Mouse (Mus musculus): ENCODE measurements around the gene Slc2a2.

Gene Slc2a2

DNA sequence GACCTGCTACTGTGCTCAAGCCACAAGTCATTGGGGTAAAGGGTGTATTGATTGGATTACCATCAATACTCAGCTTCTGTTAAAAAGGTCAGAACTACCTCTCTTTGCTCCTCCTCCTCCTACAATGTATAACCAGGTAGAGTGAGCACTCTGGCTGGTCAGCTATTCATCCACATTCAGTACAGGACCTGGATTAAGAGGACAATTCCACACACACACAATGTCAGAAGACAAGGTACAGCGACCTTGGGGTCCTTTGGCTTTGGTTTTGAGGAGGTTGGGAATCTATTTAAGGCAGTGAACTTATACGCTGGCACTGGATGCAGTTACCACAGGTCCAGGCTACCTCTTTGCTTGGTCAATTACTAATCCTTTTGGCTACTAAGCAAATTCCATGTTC lies at the start of gene Slc2a2:
Gene Slc2a2, plus strand, starts transcription at position 107 of the 400 bp plus-strand sequence.
- DNase-seq (ENCODE audit: low spot score in 2 of 2): no peak

DNA sequence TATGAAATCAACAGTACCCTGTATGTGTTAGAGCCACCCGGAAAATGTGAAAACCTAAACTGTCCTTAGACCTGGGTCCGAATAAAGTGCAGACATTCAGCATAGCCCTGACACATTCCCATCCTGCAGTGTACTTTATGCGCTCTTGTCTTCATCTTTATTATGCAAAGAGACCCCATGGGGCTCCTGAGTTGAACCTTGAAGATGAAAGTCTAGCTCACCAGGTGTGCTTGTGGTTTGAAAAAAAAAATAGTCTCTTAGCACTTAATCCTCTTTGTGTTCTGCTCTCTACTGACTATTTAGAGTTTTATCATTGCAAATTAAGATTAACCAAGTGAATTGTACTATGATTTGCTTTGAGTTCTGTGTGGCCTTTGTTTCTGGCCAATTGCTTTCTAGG lies 45.1 kb upstream of the Slc2a2 start:
- no peak for DNase-seq (ENCODE audit: low spot score in 2 of 2)

DNA sequence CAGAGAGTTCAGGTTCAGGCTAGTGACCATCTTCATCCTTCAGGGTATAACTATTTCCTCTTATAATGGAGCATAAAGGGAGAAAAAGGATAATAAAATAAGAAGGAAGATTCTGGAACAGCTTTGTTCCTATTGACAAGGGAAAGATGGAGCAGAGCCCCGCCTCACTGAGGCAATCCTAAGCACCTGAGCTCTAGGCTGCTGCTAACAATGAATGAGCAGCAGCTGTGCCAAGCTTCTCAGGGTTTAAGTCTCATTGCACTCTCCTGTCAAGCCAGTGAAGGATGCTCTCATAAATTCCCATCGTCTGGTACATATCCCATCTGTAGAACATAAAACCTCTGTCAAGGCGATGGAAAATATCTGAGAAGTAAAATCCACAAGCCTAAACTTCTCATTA lies 44.7 kb upstream of the Slc2a2 start:
- no peak for DNase-seq (ENCODE audit: low spot score in 2 of 2)

- no peak for DNase-seq (ENCODE audit: low spot score in 2 of 2)
Measured at GRCm38 (mm10) chr3:28654740-28655139, 43.0 kb upstream of the Slc2a2 start.

DNA sequence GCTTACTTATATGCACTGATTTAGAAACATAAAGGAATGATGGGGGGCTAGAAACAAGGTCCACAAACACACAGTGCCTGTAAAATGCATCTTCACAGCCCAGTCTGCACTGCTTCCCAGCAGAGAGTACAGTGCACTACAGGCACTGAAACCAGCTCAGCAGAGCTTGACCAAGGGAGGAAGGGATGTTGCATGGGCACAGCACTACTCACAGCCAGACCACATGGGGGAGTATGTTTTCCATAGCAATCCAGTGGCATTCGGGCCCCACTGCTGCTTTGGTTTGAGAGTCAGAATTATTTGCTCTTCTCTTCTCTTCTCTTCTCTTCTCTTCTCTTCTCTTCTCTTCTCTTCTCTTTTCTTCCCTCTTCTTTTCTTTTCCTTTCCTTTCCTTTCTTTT lies 39.4 kb upstream of the Slc2a2 start:
- no peak for DNase-seq (ENCODE audit: low spot score in 2 of 2)

DNA sequence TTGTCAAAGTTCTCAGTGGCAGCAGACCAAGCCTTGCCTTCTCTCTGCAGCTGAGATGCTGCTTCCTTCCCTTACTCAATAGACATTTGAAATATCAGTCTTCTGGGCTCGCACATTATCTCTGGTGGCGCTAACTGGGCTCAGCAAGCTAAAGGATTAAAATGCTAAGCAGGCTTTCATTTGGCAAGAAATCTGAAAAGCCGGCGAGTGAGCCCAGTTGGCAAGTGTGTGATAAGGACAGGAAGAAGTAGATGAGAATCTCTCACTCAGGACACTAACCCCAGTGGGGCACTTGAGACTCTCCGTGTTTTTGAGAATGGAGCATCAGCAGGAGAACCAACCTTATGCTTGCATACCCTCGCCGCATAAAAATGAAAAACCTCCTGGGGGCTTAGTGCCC lies 16.9 kb upstream of the Slc2a2 start:
- no peak for DNase-seq (ENCODE audit: low spot score in 2 of 2)

- no peak for DNase-seq (ENCODE audit: low spot score in 2 of 2)
Measured at GRCm38 (mm10) chr3:28681866-28682265, 15.8 kb upstream of the Slc2a2 start.

DNA sequence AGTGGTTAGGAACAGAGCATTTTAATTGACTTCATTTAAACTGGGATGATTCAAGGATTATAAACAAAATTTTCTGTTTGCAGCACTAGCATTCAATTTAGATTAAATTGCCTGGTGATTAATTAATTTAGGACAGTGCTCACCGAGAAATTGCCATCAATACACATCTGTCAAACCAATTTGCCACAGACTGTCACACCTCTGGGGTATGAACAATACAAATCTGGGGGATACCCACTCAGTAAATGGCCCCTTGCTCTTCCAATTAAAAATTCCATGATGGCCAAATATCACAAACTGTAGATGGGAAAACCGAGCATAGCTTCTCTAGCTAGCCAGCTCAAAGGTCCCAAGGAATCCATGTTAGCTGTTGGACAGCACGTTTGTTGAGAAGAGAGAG lies 15.3 kb upstream of the Slc2a2 start:
- DNase-seq (ENCODE audit: low spot score in 2 of 2): no peak

DNA sequence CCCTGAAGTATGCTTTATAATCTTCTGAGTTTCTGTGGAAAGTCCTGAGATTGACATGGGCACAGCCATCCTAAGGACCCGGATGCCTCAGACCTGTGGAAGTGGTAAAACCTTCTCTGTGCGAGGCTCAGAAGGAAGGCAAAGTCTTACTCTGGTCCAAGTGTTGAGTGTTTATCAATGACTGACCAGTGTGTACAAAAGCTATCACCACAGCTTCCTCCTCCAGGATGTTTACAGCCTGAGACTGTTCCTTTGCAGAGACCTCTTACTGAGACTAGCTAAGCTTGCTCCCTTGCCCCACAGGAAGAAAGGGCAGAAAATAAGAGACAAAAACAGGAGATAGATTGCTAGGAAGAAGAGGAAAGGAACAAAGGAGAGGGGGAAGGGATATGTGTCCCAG lies 12.2 kb upstream of the Slc2a2 start:
- no peak for DNase-seq (ENCODE audit: low spot score in 2 of 2)

GRCm38 (mm10) chr3:28694811-28695210 lies 2.9 kb upstream of the Slc2a2 start:
- DNase-seq (ENCODE audit: low spot score in 2 of 2): no peak

GRCm38 (mm10) chr3:28695608-28696007 lies 2.1 kb upstream of the Slc2a2 start:
- DNase-seq (ENCODE audit: low spot score in 2 of 2): no peak

GRCm38 (mm10) chr3:28696162-28696561 lies 1.5 kb upstream of the Slc2a2 start:
- DNase-seq (ENCODE audit: low spot score in 2 of 2): no peak

GRCm38 (mm10) chr3:28699601-28700000 lies 1.9 kb downstream of the Slc2a2 start:
- no peak for DNase-seq (ENCODE audit: low spot score in 2 of 2)

- no peak for DNase-seq (ENCODE audit: low spot score in 2 of 2)
Measured at GRCm38 (mm10) chr3:28705522-28706137, 7.9 kb downstream of the Slc2a2 start.

GRCm38 (mm10) chr3:28706736-28707135 lies 9.0 kb downstream of the Slc2a2 start:
- no peak for DNase-seq (ENCODE audit: low spot score in 2 of 2)

DNA sequence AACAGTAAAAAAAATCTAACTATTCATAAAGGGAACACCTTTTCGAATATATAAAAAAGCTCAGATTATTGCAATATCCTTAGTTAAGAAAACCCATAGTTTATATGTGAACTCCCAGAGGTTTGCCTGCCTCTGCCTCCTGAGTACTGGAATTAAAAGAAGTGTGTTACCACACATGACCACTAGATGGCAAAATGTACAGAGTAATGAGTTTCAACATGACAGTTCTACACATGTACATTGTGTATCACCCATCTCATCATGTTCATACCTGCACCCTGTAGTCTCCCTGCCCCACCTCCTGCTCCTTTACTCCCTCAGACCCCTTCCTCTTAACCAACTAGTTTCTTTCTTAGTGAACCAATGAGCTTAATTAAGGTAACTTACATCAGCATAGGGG lies 12.0 kb downstream of the Slc2a2 start:
- no peak for DNase-seq (ENCODE audit: low spot score in 2 of 2)

- DNase-seq (ENCODE audit: low spot score in 2 of 2): no peak
Measured at GRCm38 (mm10) chr3:28713913-28714698, 16.4 kb downstream of the Slc2a2 start.

GRCm38 (mm10) chr3:28718521-28718920 lies 20.8 kb downstream of the Slc2a2 start:
- no peak for DNase-seq (ENCODE audit: low spot score in 2 of 2)

DNA sequence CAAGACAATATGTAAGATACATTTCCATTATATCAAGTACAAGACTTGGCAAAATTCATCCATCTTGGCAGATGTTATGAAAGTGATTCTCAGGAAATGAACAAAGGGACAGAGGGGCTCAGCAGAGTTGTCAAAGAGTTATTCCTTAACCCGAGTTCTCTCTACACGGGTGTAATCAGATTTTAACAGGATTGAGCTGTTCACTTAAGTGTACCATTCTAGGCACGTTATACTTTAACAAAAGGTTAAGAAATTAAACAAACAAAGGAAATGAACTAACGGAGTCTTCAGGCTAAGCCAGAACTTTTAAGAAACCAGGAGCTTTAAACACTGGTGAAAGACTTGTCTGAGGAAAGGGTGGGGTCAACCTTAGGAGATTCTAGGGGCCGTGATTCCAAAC lies 23.5 kb downstream of the Slc2a2 start:
- no peak for DNase-seq (ENCODE audit: low spot score in 2 of 2)

DNA sequence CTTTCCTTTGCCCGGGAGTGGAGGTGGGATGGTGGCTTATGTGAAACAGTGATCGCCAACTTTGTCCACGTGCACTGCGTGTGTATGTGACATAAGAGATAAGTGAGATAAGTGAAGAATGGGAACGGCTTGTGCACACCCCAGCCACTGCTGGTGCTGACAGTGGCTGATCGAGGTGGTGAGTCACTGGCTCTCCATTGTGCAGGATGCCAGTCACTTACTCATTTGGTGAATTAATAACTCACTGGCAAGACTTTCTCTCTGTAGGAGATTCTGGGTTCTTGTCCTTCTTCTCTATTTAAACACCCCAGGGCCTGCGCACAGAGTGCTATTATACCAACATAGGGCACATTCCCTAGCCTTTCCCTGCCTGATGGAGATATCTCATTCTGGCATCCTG lies 24.1 kb downstream of the Slc2a2 start:
- peak; percentile 13 to 18 for DNase-seq (ENCODE audit: low spot score in 2 of 2)

- DNase-seq (ENCODE audit: low spot score in 2 of 2): no peak
Measured at GRCm38 (mm10) chr3:28722531-28722930, 24.8 kb downstream of the Slc2a2 start.

- DNase-seq (ENCODE audit: low spot score in 2 of 2): no peak
Measured at GRCm38 (mm10) chr3:28723534-28723933, 25.8 kb downstream of the Slc2a2 start.

DNA sequence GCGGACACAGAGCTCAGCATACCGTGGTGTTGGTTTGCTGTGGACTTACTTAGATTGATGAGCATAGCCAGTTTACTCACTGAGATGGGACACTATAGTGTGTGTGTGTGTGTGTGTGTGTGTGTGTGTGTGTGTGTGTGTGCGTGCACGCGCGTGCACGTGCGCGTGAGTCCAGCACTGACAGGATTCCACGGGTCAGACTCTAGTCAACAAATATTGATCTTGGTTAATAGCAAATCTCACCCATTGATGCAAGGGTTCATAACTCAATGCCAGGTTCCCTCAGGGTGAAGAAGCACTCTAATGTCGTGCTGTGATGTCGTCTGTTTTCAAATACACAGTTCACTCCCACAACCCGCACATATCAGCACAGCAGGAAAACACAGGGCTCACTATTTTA lies 27.5 kb downstream of the Slc2a2 start:
- DNase-seq (ENCODE audit: low spot score in 2 of 2): no peak

GRCm38 (mm10) chr3:28726356-28726755 lies 28.7 kb downstream of the Slc2a2 start:
- DNase-seq (ENCODE audit: low spot score in 2 of 2): no peak
